Mouse (Mus musculus) lung, postnatal 36 days (tissue): ENCODE data around the gene Sema4d.
A peak's percentile ranks its signal among the peaks of the same experiment; 100 is the strongest.

Source experiments
- DNase-seq: peaks from one replicate; pipeline ENCODE4 v3.0.0; 2022; ENCODE audit warnings: mixed read lengths

Gene Sema4d

GRCm38 (mm10) chr13:51813621-51814615, 20.4 kb upstream of the Sema4d start:
- peak; percentile 60 for DNase-seq

- DNase-seq, result no peak
Observed at GRCm38 (mm10) chr13:51808141-51808540, 14.6 kb upstream of the Sema4d start.

- DNase-seq, result no peak
Observed at GRCm38 (mm10) chr13:51806220-51806619, 12.7 kb upstream of the Sema4d start.

GRCm38 (mm10) chr13:51805634-51806033, 12.1 kb upstream of the Sema4d start:
- DNase-seq, result no peak

- peak; percentile 50 for DNase-seq
Observed at GRCm38 (mm10) chr13:51800921-51801320, 7.4 kb upstream of the Sema4d start.

- no peak for DNase-seq
Observed at GRCm38 (mm10) chr13:51799735-51800522, 6.4 kb upstream of the Sema4d start.

GRCm38 (mm10) chr13:51797899-51798746, 4.6 kb upstream of the Sema4d start:
- no peak for DNase-seq

- no peak for DNase-seq
Observed at GRCm38 (mm10) chr13:51793948-51794347, 401 bp upstream of the Sema4d start.

- peak; percentile 64 for DNase-seq
Observed at GRCm38 (mm10) chr13:51792729-51793424, 670 bp downstream of the Sema4d start.

GRCm38 (mm10) chr13:51792135-51792573, 1.4 kb downstream of the Sema4d start:
- no peak for DNase-seq

- DNase-seq, result no peak
Observed at GRCm38 (mm10) chr13:51791604-51792003, 1.9 kb downstream of the Sema4d start.

GRCm38 (mm10) chr13:51790793-51791192, 2.8 kb downstream of the Sema4d start:
- no peak for DNase-seq

GRCm38 (mm10) chr13:51787858-51788257, 5.7 kb downstream of the Sema4d start:
- DNase-seq, result no peak

- DNase-seq, result no peak
Observed at GRCm38 (mm10) chr13:51786616-51787015, 6.9 kb downstream of the Sema4d start.

- DNase-seq, result no peak
Observed at GRCm38 (mm10) chr13:51784476-51784875, 9.1 kb downstream of the Sema4d start.

- no peak for DNase-seq
Observed at GRCm38 (mm10) chr13:51783857-51784256, 9.7 kb downstream of the Sema4d start.

- no peak for DNase-seq
Observed at GRCm38 (mm10) chr13:51780509-51781155, 12.9 kb downstream of the Sema4d start.

GRCm38 (mm10) chr13:51778983-51779962, 14.3 kb downstream of the Sema4d start:
- DNase-seq, result no peak

GRCm38 (mm10) chr13:51778351-51778982, 15.1 kb downstream of the Sema4d start:
- DNase-seq, result no peak
